Comparison of ENCODE assay signal across 8 mouse cellular contexts in genomic region chr7:16405516-16406351, GRCm38 (mm10). TPM values are rescaled to one million over a fixed set of nuclear protein-coding genes. Genes with fewer than 3 reads are reported as not detected.
DNase-seq lines count a peak whose midpoint lies in the region; ATAC-seq and TF ChIP-seq lines count a peak whose summit lies in the region.

No protein-coding gene starts in this region.

- H3K9me3 ChIP-seq in heart, embryonic 11.5 days (replicated peaks; ENCODE audit: control insufficient read depth, low read length), result no peaks in the 10 kb centered on the region
- H3K9me3 ChIP-seq in liver, embryonic 14.5 days (ENCODE audit: control insufficient read depth, low read length), result no peaks in the 10 kb centered on the region

- ATAC-seq in heart, embryonic 11.5 days (replicated peaks; ENCODE audit: insufficient number of reproducible peaks, low FRiP score, low TSS enrichment), result peak; percentile 54
- ATAC-seq in liver, embryonic 14.5 days (ENCODE audit: insufficient read depth), result peak; percentile 71

- DNase-seq in 3134 (ENCODE audit: extremely low read depth, insufficient read length, low spot score), result peak; percentile 70
- peak; percentile 61 for DNase-seq in MN1 (ENCODE audit: low spot score)
- peak; percentile 76 for DNase-seq in kidney, adult 9 months
- DNase-seq in liver, embryonic 14.5 days (ENCODE audit: low read depth in 3 of 3, low spot score in 3 of 3), result peak; percentile 81 to 89 (median 82)
- DNase-seq in naive thymus-derived CD4-positive, alpha-beta T cell, adult 2 months (ENCODE audit: low read depth), result peak; percentile 82
- DNase-seq in thymus, postnatal 0 days (ENCODE audit: low spot score), result peak; percentile 78

- no peak for TF ChIP-seq CTCF in embryonic fibroblast, embryonic 13.5 days (IDR thresholded peaks at IDR 0.05; ENCODE audit: borderline replicate concordance, insufficient read depth, low read length)
- TF ChIP-seq CTCF in liver, embryonic 14.5 days (IDR thresholded peaks at IDR 0.05; ENCODE audit: low read depth), result no peak

- TF ChIP-seq POLR2A in embryonic fibroblast, embryonic 13.5 days (IDR thresholded peaks at IDR 0.05; ENCODE audit: low read depth, low read length), result peak; percentile 38

- H3K9ac ChIP-seq in heart, embryonic 11.5 days (ENCODE audit: low read depth, low read length), result peak overlapping the region; percentile 68
- peak overlapping the region; percentile 77 for H3K9ac ChIP-seq in liver, embryonic 14.5 days (replicated peaks)

- peak overlapping the region; percentile 57 for H3K4me2 ChIP-seq in heart, embryonic 11.5 days
- H3K4me2 ChIP-seq in liver, embryonic 14.5 days (ENCODE audit: low read depth), result peak overlapping the region; percentile 98

- no peaks in the 10 kb centered on the region for H3K27me3 ChIP-seq in heart, embryonic 11.5 days (ENCODE audit: control insufficient read depth, insufficient read depth, low read length)
- no peaks in the 10 kb centered on the region for H3K27me3 ChIP-seq in liver, embryonic 14.5 days (ENCODE audit: control insufficient read depth, insufficient read depth, low read length)

- peak; percentile 68 for TF ChIP-seq EP300 in liver, embryonic 14.5 days (IDR thresholded peaks at IDR 0.05; ENCODE audit: low read depth)

- H3K4me3 ChIP-seq in embryonic fibroblast, embryonic 13.5 days (ENCODE audit: insufficient read depth, low read length), result no peak overlapping the region
- H3K4me3 ChIP-seq in heart, embryonic 11.5 days (ENCODE audit: low read depth, low read length), result peak overlapping the region; percentile 17
- H3K4me3 ChIP-seq in liver, embryonic 14.5 days (ENCODE audit: insufficient read depth in 1 of 2, low read depth in 2 of 2, low read length in 2 of 2), result peak overlapping the region; percentile 47 to 54

- peak overlapping the region; percentile 97 for H3K27ac ChIP-seq in embryonic fibroblast, embryonic 13.5 days (ENCODE audit: insufficient read depth, low read length)
- peak overlapping the region; percentile 95 for H3K27ac ChIP-seq in heart, embryonic 11.5 days (ENCODE audit: low read depth, low read length)
- H3K27ac ChIP-seq in liver, embryonic 14.5 days, result peak overlapping the region; percentile 97

- H3K36me3 ChIP-seq in heart, embryonic 11.5 days (ENCODE audit: control insufficient read depth, insufficient read depth, low read length), result no peaks in the 10 kb centered on the region
- H3K36me3 ChIP-seq in liver, embryonic 14.5 days (replicated peaks; ENCODE audit: control insufficient read depth, insufficient read depth, low read depth), result peaks cover 17% of the 10 kb centered on the region

- H3K4me1 ChIP-seq in embryonic fibroblast, embryonic 13.5 days (ENCODE audit: control insufficient read depth, insufficient read depth, low read length), result peaks cover 13% of the 10 kb centered on the region
- H3K4me1 ChIP-seq in heart, embryonic 11.5 days (ENCODE audit: control insufficient read depth, insufficient read depth, low read length), result peaks cover 35% of the 10 kb centered on the region
- H3K4me1 ChIP-seq in liver, embryonic 14.5 days (replicated peaks; ENCODE audit: control insufficient read depth in 2 of 2, insufficient read depth in 2 of 2, low read length in 1 of 2), result peaks cover 45 to 46% of the 10 kb centered on the region in 2 experiments

- WGBS in heart, embryonic 11.5 days (ENCODE audit: insufficient replicate concordance), result 35% methylated on average over 11 of the region's 11 CpGs
- 7% methylated on average over 11 of the region's 11 CpGs for WGBS in liver, embryonic 14.5 days (ENCODE audit: insufficient replicate concordance)

RNA-seq across cellular contexts. Expression of gene Zc3h4, which starts 5.0 kb away (rescaled TPM):
- polyA plus RNA-seq in embryonic fibroblast, embryonic 13.5 days (2011; ENCODE audit: insufficient read length, low read depth, missing spikeins), result 27.0 and 29.4 TPM in 2 replicates
- polyA plus RNA-seq in heart, embryonic 11.5 days (2014; fragmentation: Nextera tagmentation; extraction: Ambion mirVana), result 9.4 and 12.8 TPM in 2 replicates
- 13.7 and 15.2 TPM in 2 replicates for polyA plus RNA-seq in liver, embryonic 14.5 days (2012; rRNA removed)
- 6.0 TPM in 2 replicates for polyA plus RNA-seq in liver, embryonic 14.5 days (2014; fragmentation: Nextera tagmentation; extraction: Ambion mirVana)
- 12.2 and 15.9 TPM in 2 replicates for polyA plus RNA-seq in thymus, postnatal 0 days (2015; fragmentation: Nextera tagmentation; extraction: Ambion mirVana)

RNA-seq across cellular contexts. Expression of gene Sae1, which starts 18.1 kb away (rescaled TPM):
- 125 and 133 TPM in 2 replicates for polyA plus RNA-seq in embryonic fibroblast, embryonic 13.5 days (2011; ENCODE audit: insufficient read length, low read depth, missing spikeins)
- 222 and 243 TPM in 2 replicates for polyA plus RNA-seq in heart, embryonic 11.5 days (2014; fragmentation: Nextera tagmentation; extraction: Ambion mirVana)
- polyA plus RNA-seq in liver, embryonic 14.5 days (2012; rRNA removed), result 35.0 and 55.6 TPM in 2 replicates
- 89.3 and 95.5 TPM in 2 replicates for polyA plus RNA-seq in liver, embryonic 14.5 days (2014; fragmentation: Nextera tagmentation; extraction: Ambion mirVana)
- polyA plus RNA-seq in thymus, postnatal 0 days (2015; fragmentation: Nextera tagmentation; extraction: Ambion mirVana), result 246 and 259 TPM in 2 replicates

RNA-seq across cellular contexts. Expression of gene Tmem160, which starts 46.8 kb away (rescaled TPM):
- 19.0 and 27.7 TPM in 2 replicates for polyA plus RNA-seq in embryonic fibroblast, embryonic 13.5 days (2011; ENCODE audit: insufficient read length, low read depth, missing spikeins)
- polyA plus RNA-seq in heart, embryonic 11.5 days (2014; fragmentation: Nextera tagmentation; extraction: Ambion mirVana), result 69.4 and 78.6 TPM in 2 replicates
- 21.5 and 23.6 TPM in 2 replicates for polyA plus RNA-seq in liver, embryonic 14.5 days (2012; rRNA removed)
- 34.5 and 36.9 TPM in 2 replicates for polyA plus RNA-seq in liver, embryonic 14.5 days (2014; fragmentation: Nextera tagmentation; extraction: Ambion mirVana)
- 148 and 149 TPM in 2 replicates for polyA plus RNA-seq in thymus, postnatal 0 days (2015; fragmentation: Nextera tagmentation; extraction: Ambion mirVana)
